Mouse (Mus musculus) midbrain, embryonic 15.5 days (tissue): ENCODE measurements at regions not wholly inside any gene's neighbourhood (a gene's known extent, or its start where the extent isn't known, plus 50 kb on each side); places are given as distances from the start of the nearest gene placed in this dataset.
"Not testable (repeated sequence)": the region's sequence is repeated elsewhere in the genome, so short reads cannot be mapped to it uniquely, and the experiment has no call there.

Experiments used
- ATAC-seq: fragments of 200-750 bp; cut with Nextera tagmentation; replicated peaks from 2 replicates; pipeline ENCODE4 v1.8.0; 2017; ENCODE audit warnings: moderate TSS enrichment
- H3K27ac ChIP-seq: fragments of 300-500 bp; sonication (generic); 2 replicates; pipeline ENCODE4 v1.5.1; 2015; ENCODE audit warnings: mild to moderate bottlenecking, inconsistent platforms
- H3K27me3 ChIP-seq: fragments of 300-500 bp; sonication (generic); replicated peaks from 2 replicates; pipeline ENCODE4 v1.6.1; 2015; ENCODE audit warnings: inconsistent platforms
- H3K36me3 ChIP-seq: fragments of 300-500 bp; sonication (generic); replicated peaks from 2 replicates; pipeline ENCODE4 v1.6.1; 2015; ENCODE audit warnings: inconsistent platforms
- H3K4me1 ChIP-seq: fragments of 300-500 bp; sonication (generic); 2 replicates; pipeline ENCODE4 v1.6.1; 2015; ENCODE audit warnings: inconsistent platforms
- H3K4me2 ChIP-seq: fragments of 300-500 bp; sonication (generic); 2 replicates; pipeline ENCODE4 v1.6.1; 2015; ENCODE audit warnings: inconsistent platforms, mild to moderate bottlenecking, moderate library complexity
- H3K4me3 ChIP-seq: fragments of 300-500 bp; sonication (generic); 2 replicates; pipeline ENCODE4 v1.5.1; 2015; ENCODE audit warnings: mild to moderate bottlenecking, inconsistent platforms
- H3K9ac ChIP-seq: fragments of 300-500 bp; sonication (generic); 2 replicates; pipeline ENCODE4 v1.6.1; 2015; ENCODE audit warnings: mild to moderate bottlenecking, inconsistent platforms
- H3K9me3 ChIP-seq: fragments of 300-500 bp; sonication (generic); 2 replicates; pipeline ENCODE4 v1.6.1; 2016; ENCODE audit warnings: inconsistent platforms
- WGBS: fragments of 180-500 bp; shearing (Covaris S2); methylation state at CpG from one replicate; pipeline ENCODE4 v1.1.7; 2015; ENCODE audit warnings: mixed read lengths; 5-methylcytosine and 5-hydroxymethylcytosine counted together

DNA sequence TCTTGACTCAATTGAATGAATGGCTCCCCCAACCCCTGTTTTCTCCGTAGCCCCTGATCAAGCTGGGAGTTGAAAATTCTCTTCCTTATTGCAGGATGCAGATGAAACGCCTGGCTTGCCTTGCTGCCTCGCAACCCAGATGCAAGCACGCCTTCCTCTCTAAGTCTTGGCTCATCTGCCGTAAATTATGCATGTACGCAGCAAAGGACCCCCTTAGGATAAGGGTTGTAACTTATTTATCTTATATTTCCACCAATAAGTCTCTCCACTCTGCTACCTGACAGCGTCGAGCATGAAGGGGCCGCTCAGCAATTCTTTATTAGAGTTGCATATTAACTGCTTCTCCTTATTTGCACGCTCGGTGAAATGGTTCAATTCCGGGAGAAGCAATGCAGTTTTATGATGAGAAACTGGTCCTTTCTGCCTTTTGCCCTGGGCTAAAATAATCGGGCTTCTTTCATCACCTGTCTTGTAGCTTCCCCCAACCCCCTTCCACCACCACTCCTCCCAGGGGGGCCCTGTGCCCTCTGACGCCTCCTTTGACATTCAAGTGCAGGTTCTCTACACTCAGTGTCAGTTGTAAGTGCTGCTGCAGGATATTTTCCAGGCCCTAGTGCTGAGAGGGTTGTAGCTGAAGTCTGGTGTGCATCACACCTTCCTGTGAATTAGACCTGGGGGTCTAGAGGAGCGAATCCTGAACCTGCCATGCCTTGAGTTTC, 246.0 kb downstream of the Eipr1 start:
- H3K4me1 ChIP-seq = peaks cover 19% of the 10 kb centered on the region
- no peak overlapping the region for H3K4me3 ChIP-seq
- peak overlapping the region; percentile 51 for H3K27ac ChIP-seq
- no peaks in the 10 kb centered on the region for H3K27me3 ChIP-seq
- no peaks in the 10 kb centered on the region for H3K9me3 ChIP-seq
- H3K36me3 ChIP-seq = no peaks in the 10 kb centered on the region
- ATAC-seq = peak; percentile 83
- no peak overlapping the region for H3K9ac ChIP-seq
- 58% methylated on average over 15 of the region's 15 CpGs for WGBS
- no peak overlapping the region for H3K4me2 ChIP-seq

DNA sequence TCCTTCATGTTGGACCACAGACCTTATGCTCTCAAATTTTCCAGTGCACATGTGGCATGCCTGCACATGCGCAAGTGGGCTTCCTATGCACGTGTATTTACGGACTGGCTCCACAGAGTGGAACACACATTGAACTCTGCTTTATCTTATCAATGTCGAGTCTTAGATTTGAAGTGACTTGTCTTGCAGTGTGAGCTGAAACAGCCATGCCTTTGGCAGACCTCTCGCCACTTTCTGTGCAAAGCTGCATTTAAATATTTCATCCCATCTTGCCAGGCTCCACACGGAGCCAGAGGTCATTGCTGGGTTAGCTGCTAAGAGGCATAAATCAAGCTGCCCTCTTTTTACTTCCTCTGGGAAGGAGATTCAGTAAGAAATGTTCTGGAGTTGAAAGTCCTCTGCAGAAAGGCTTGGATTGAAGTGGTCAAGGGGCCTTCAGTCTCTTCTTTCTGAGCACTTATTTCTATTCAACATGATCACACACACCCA, 248.4 kb downstream of the Eipr1 start:
- 66% methylated on average over 6 of the region's 6 CpGs for WGBS

DNA sequence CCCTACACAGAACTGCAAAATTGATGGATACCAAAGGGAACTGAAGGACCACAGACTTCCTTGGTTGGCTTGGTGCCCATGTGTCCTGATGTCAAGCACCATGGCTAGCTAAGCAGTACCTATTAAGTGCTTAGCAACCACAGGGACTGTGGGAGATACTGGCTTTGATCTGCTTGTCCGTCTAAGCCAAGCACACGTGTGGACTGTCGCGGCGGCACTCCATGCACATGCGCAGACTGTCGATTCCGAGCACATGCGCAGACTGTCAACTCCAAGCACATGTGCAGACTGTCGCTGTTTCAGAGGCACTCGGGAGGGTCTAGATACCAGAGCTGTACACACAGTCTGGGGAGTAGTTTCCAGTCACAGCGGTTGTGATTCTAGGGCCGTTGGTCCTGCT, 252.9 kb downstream of the Eipr1 start:
- no peaks in the 10 kb centered on the region for H3K36me3 ChIP-seq
- whole genome bisulfite sequencing = 67% methylated on average over 13 of the region's 13 CpGs
- peak; percentile 79 for ATAC-seq
- no peak overlapping the region for H3K4me2 ChIP-seq
- no peaks in the 10 kb centered on the region for H3K9me3 ChIP-seq
- H3K27me3 ChIP-seq = no peaks in the 10 kb centered on the region
- no peak overlapping the region for H3K4me3 ChIP-seq
- H3K9ac ChIP-seq = no peak overlapping the region
- H3K4me1 ChIP-seq = peaks cover 8% of the 10 kb centered on the region; the same call in 1 of the 2 replicates
- no peak overlapping the region for H3K27ac ChIP-seq

More for the DNA sequence above, 248.4 kb downstream of the Eipr1 start:
- no peak for ATAC-seq
- no peaks in the 10 kb centered on the region for H3K27me3 ChIP-seq
- H3K9ac ChIP-seq = no peak overlapping the region
- no peak overlapping the region for H3K27ac ChIP-seq
- H3K9me3 ChIP-seq = no peaks in the 10 kb centered on the region
- peaks cover 20% of the 10 kb centered on the region for H3K4me1 ChIP-seq
- no peak overlapping the region for H3K4me3 ChIP-seq
- H3K36me3 ChIP-seq = no peaks in the 10 kb centered on the region
- H3K4me2 ChIP-seq = no peak overlapping the region

DNA sequence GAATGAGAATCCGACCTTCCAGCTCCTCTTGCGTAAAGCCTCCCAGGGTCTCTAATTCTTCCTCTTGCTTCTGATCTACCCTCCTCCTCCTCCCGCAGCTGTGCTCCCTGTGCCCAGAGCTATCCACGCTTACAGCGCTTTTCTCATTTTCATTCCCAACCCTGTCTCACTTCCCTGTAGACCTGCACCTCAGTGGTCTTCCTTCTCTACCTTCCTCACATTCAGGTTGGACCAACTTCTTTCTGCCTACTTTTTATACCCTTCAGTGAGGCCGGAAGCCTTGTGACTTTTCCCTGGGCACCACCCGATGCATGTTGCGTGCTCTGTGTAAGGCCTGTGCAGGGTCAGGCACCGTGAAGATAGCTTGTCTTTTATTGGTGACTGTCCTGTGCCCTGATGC, 263.0 kb downstream of the Eipr1 start:
- Histone ChIP-seq H3K4me3 (no peak overlapping the region), H3K9me3 (no peaks in the 10 kb centered on the region), H3K36me3 (no peaks in the 10 kb centered on the region), H3K4me1 (peaks cover 9% of the 10 kb centered on the region), H3K27me3 (no peaks in the 10 kb centered on the region), H3K4me2 (no peak overlapping the region), H3K9ac (no peak overlapping the region), H3K27ac (peak overlapping the region; percentile 47)
- WGBS = 90% methylated on average over 9 of the region's 9 CpGs
- ATAC-seq = no peak

- H3K9me3 ChIP-seq = no peaks in the 10 kb centered on the region
- no peak overlapping the region for H3K4me3 ChIP-seq
- no peak overlapping the region for H3K9ac ChIP-seq
- ATAC-seq = peak; percentile 84
- H3K4me2 ChIP-seq = no peak overlapping the region
- no peaks in the 10 kb centered on the region for H3K36me3 ChIP-seq
- H3K4me1 ChIP-seq = peaks cover 9% of the 10 kb centered on the region
- WGBS = 45% methylated on average over 10 of the region's 10 CpGs
- no peaks in the 10 kb centered on the region for H3K27me3 ChIP-seq
- H3K27ac ChIP-seq = peak overlapping the region; percentile 47
These were observed 263.7 kb downstream of the Eipr1 start for GRCm38 (mm10) chr12:29015200-29015862.

DNA sequence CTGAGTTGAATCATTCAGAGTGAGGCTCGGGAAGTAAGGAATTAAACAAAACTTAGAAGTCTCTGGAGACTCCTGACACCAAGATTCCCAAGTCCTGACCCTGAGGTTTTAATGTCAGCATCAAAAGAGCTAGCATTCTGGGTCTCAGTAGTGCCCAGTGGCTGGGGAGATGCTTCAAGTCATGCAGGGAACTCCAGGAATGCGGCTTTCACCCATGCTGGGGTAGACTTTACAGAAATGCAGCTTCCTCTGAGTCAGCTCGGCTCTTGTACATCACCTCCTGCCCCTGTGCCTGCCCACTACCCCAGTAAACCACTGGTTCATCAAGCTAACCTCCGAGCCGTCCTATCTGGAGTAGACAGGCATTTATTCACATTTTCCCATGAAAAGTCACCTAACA, 269.5 kb downstream of the Eipr1 start:
- H3K4me3 ChIP-seq = no peak overlapping the region
- H3K36me3 ChIP-seq = no peaks in the 10 kb centered on the region
- no peaks in the 10 kb centered on the region for H3K9me3 ChIP-seq
- 78% methylated on average over 5 of the region's 5 CpGs for WGBS
- no peak for ATAC-seq
- H3K27me3 ChIP-seq = no peaks in the 10 kb centered on the region
- no peak overlapping the region for H3K9ac ChIP-seq
- H3K4me2 ChIP-seq = no peak overlapping the region
- H3K27ac ChIP-seq = no peak overlapping the region
- H3K4me1 ChIP-seq = no peaks in the 10 kb centered on the region

- ATAC-seq = no peak
- Histone ChIP-seq H3K9me3 (no peaks in the 10 kb centered on the region), H3K4me2 (no peak overlapping the region), H3K4me1 (no peaks in the 10 kb centered on the region), H3K9ac (no peak overlapping the region), H3K36me3 (no peaks in the 10 kb centered on the region), H3K27me3 (no peaks in the 10 kb centered on the region), H3K27ac (0 out of 2 replicates have a peak overlapping the region, but pooled peaks have one; percentile 9), H3K4me3 (no peak overlapping the region)
- WGBS = 45% methylated on average over 3 of the region's 3 CpGs
These were observed 276.6 kb downstream of the Eipr1 start for GRCm38 (mm10) chr12:29028171-29028570.

DNA sequence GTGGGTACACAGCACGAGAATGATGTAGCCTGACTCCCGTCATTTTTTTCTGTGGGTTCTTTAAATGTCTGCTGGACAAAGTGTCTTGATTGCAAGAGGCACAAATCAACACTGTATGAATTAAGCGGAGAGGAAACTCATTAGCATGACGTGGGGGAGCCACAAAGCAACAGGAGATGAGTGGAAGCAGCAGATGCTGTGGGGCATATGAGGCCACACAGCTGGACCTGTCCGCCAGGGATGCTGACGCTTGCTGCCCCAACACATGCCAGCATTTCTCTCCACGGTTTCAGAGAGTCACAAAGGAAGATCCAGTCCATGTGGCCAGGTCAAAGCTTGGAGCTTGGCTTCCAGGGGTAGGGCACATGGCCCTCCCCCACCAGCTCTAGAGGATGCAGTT, 277.9 kb downstream of the Eipr1 start:
- H3K27ac ChIP-seq = no peak overlapping the region
- H3K4me1 ChIP-seq = no peaks in the 10 kb centered on the region
- no peaks in the 10 kb centered on the region for H3K9me3 ChIP-seq
- H3K36me3 ChIP-seq = no peaks in the 10 kb centered on the region
- H3K4me3 ChIP-seq = no peak overlapping the region
- no peaks in the 10 kb centered on the region for H3K27me3 ChIP-seq
- no peak overlapping the region for H3K9ac ChIP-seq
- WGBS = 48% methylated on average over 7 of the region's 7 CpGs
- no peak overlapping the region for H3K4me2 ChIP-seq
- ATAC-seq = 0 out of 2 replicates have a peak, but pooled peaks have one; percentile 20

DNA sequence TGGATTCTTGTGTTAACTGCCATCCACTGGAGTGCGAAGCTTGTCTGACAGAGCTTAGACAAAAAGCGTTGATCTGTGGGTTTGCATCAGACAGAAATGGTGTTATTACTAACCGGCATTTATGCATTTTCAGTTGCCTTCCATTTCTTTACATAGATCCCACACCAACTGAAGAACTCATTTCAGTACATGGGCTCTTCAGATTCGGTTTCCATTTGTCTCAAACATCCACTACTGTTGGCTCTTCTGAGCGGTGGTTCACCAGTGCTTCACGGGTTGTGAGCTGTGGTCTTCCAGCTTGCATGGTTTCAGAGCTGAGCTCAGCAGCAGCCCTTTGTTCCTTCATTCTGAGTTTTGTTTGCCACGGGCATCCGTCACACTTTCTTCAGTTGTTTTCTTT, 294.4 kb downstream of the Eipr1 start:
- Histone ChIP-seq H3K27ac (no peak overlapping the region), H3K27me3 (no peaks in the 10 kb centered on the region), H3K36me3 (no peaks in the 10 kb centered on the region), H3K4me3 (no peak overlapping the region), H3K9ac (no peak overlapping the region), H3K9me3 (no peaks in the 10 kb centered on the region), H3K4me2 (no peak overlapping the region), H3K4me1 (peaks cover 17% of the 10 kb centered on the region)
- WGBS = 77% methylated on average over 8 of the region's 8 CpGs
- no peak for ATAC-seq

- H3K4me2 ChIP-seq, ATAC-seq, H3K9me3 ChIP-seq, H3K27me3 ChIP-seq, H3K4me3 ChIP-seq, H3K36me3 ChIP-seq, H3K9ac ChIP-seq: not testable (repeated sequence)
- WGBS = 43% methylated on average over 4 of the region's 4 CpGs
- H3K27ac ChIP-seq = peak overlapping the region; percentile 45
- peaks cover 18% of the 10 kb centered on the region for H3K4me1 ChIP-seq
These were observed 297.0 kb downstream of the Eipr1 start for GRCm38 (mm10) chr12:29048596-29048995.

- H3K9me3 ChIP-seq = no peaks in the 10 kb centered on the region
- H3K4me1 ChIP-seq = peaks cover 18% of the 10 kb centered on the region
- peak; percentile 67 for ATAC-seq
- no peak overlapping the region for H3K4me3 ChIP-seq
- H3K9ac ChIP-seq = no peak overlapping the region
- no peak overlapping the region for H3K4me2 ChIP-seq
- WGBS = 4% methylated on average over 8 of the region's 8 CpGs
- H3K36me3 ChIP-seq = no peaks in the 10 kb centered on the region
- no peaks in the 10 kb centered on the region for H3K27me3 ChIP-seq
- H3K27ac ChIP-seq = peak overlapping the region; percentile 45
These were observed 297.5 kb downstream of the Eipr1 start for GRCm38 (mm10) chr12:29049105-29049511.

DNA sequence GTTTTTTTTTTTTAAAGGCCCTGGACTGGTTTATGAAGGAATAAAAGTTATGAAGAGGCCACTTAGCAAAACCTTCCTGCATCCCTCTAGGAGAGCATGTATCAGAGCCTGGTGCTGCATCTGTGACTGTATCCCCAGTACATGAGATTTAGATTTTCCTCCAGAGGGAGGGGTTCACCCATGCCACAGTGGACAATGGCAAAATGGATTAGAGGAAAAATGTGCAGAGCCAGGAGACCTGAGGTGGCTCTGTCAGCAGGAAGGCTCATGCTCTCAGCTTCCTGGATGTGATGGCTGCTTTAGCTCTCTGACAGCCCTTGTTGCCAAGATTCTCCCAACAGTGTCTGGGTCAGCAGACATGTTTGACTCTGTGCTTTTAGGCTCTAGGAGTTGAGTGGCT, 298.2 kb downstream of the Eipr1 start:
- no peaks in the 10 kb centered on the region for H3K27me3 ChIP-seq
- no peak overlapping the region for H3K27ac ChIP-seq
- no peak overlapping the region for H3K4me3 ChIP-seq
- H3K9me3 ChIP-seq = no peaks in the 10 kb centered on the region
- no peak for ATAC-seq
- no peak overlapping the region for H3K4me2 ChIP-seq
- peaks cover 18% of the 10 kb centered on the region for H3K4me1 ChIP-seq
- H3K36me3 ChIP-seq = no peaks in the 10 kb centered on the region
- H3K9ac ChIP-seq = no peak overlapping the region
